Mouse (Mus musculus): ENCODE results near the gene Ccdc15. TPM values are rescaled to one million over a fixed set of nuclear protein-coding genes. Genes with fewer than 3 reads are reported as not detected.

Gene Ccdc15
- polyA plus RNA-seq, 1 experiment from 2014 or later = 4.3 TPM

Other genes starting within 250 kb of the Ccdc15 start
- 7.2 and 8.0 TPM in 2 replicates for gene Pknox2, start 201.0 kb downstream of the Ccdc15 start, polyA plus RNA-seq (2015; fragmentation: Nextera tagmentation; extraction: Ambion mirVana)
- 7.8 and 9.0 TPM in 2 replicates for gene Tmem218, start 140.2 kb downstream of the Ccdc15 start, polyA plus RNA-seq (2015; fragmentation: Nextera tagmentation; extraction: Ambion mirVana)
- 8.9 and 10.8 TPM in 2 replicates for gene Slc37a2, start 92.7 kb downstream of the Ccdc15 start, polyA plus RNA-seq (2015; fragmentation: Nextera tagmentation; extraction: Ambion mirVana)
- 0.05 and 0.09 TPM in 2 replicates for gene Hepacam, start 18.9 kb upstream of the Ccdc15 start, polyA plus RNA-seq (2015; fragmentation: Nextera tagmentation; extraction: Ambion mirVana)
- 11.7 and 13.9 TPM in 2 replicates for gene Robo4, start 53.5 kb upstream of the Ccdc15 start, polyA plus RNA-seq (2015; fragmentation: Nextera tagmentation; extraction: Ambion mirVana)
- gene Robo3, start 84.8 kb upstream of the Ccdc15 start, polyA plus RNA-seq (2015; fragmentation: Nextera tagmentation; extraction: Ambion mirVana) = 0.07 TPM in 1 of 2 replicates, not detected in the other
- 8.1 and 10.9 TPM in 2 replicates for gene Msantd2, start 140.9 kb upstream of the Ccdc15 start, polyA plus RNA-seq (2015; fragmentation: Nextera tagmentation; extraction: Ambion mirVana)
- gene Esam, start 179.6 kb upstream of the Ccdc15 start, polyA plus RNA-seq (2015; fragmentation: Nextera tagmentation; extraction: Ambion mirVana) = 49.2 and 49.4 TPM in 2 replicates
- gene Vsig2, start 190.8 kb upstream of the Ccdc15 start, polyA plus RNA-seq (2015; fragmentation: Nextera tagmentation; extraction: Ambion mirVana) = 1.5 and 3.1 TPM in 2 replicates
- gene Nrgn, start 204.5 kb upstream of the Ccdc15 start, polyA plus RNA-seq (2015; fragmentation: Nextera tagmentation; extraction: Ambion mirVana) = 2.2 and 2.3 TPM in 2 replicates
- 16.6 and 20.5 TPM in 2 replicates for gene Siae, start 207.3 kb upstream of the Ccdc15 start, polyA plus RNA-seq (2015; fragmentation: Nextera tagmentation; extraction: Ambion mirVana)